Mouse (Mus musculus) kidney, adult 2 months (tissue): ENCODE data around the gene Sgpl1. TPM values are rescaled to one million over a fixed set of nuclear protein-coding genes. Genes with fewer than 3 reads are reported as not detected.

ENCODE experiments used
- DNase-seq: peaks from one replicate; pipeline ENCODE4 v3.0.0; 2021
- H3K27ac ChIP-seq: fragments of 200-500 bp; 2 replicates; pipeline ENCODE4 v1.5.1; 2012; ENCODE audit warnings: low read depth, low read length, control low read depth, inconsistent platforms; ENCODE audit not compliant: insufficient read depth
- H3K27me3 ChIP-seq: fragments of 200-500 bp; replicated peaks from 2 replicates; pipeline ENCODE4 v1.6.1; 2012; ENCODE audit warnings: mild to moderate bottlenecking, moderate library complexity, low read length, inconsistent platforms; ENCODE audit not compliant: control insufficient read depth, insufficient read depth
- H3K36me3 ChIP-seq: fragments of 200-500 bp; 2 replicates; pipeline ENCODE4 v1.6.1; 2012; ENCODE audit warnings: mild to moderate bottlenecking, moderate library complexity, low read length, inconsistent platforms; ENCODE audit not compliant: control insufficient read depth, insufficient read depth
- H3K4me1 ChIP-seq: fragments of 200-500 bp; 2 replicates; pipeline ENCODE4 v1.6.1; 2011; ENCODE audit warnings: low read length; ENCODE audit not compliant: control insufficient read depth, insufficient read depth
- H3K4me3 ChIP-seq: fragments of 200-500 bp; 2 replicates; pipeline ENCODE4 v1.5.1; 2011; ENCODE audit warnings: mild to moderate bottlenecking, low read depth, low read length, control low read depth; ENCODE audit not compliant: insufficient read depth
- CTCF ChIP-seq: fragments of 200-500 bp; conservative IDR thresholded peaks from 2 replicates; pipeline ENCODE4 v1.5.1; 2011; ENCODE audit warnings: low read depth, mild to moderate bottlenecking, control low read depth, low read length, moderate library complexity, mixed read lengths; ENCODE audit not compliant: insufficient read depth, insufficient read length
- POLR2A ChIP-seq: fragments of 200-500 bp; IDR thresholded peaks from one replicate; pipeline ENCODE4 v1.6.1; 2011; ENCODE audit warnings: low read depth, low read length, control low read depth
- WGBS: fragments of 180-500 bp; shearing (Covaris S2); methylation state at CpG from one replicate; pipeline ENCODE4 v1.1.7; 2018; 5-methylcytosine and 5-hydroxymethylcytosine counted together
- polyA plus RNA-seq: library from polyadenylated mRNA; depleted of rRNA; stranded (reverse); fragments of >200 nt; gene quantifications from 2 replicates; pipeline ENCODE4 v1.2.3, GENCODE M21; 2012

The Sgpl1 gene
- polyA plus RNA-seq, 1 experiment = 39.7 TPM

- Histone ChIP-seq H3K27me3 (no peaks in the 10 kb centered on the region), H3K4me1 (peaks cover 12% of the 10 kb centered on the region), H3K27ac (no peak overlapping the region), H3K36me3 (no peaks in the 10 kb centered on the region), H3K4me3 (no peak overlapping the region)
- no peak for TF ChIP-seq POLR2A
- no peak for TF ChIP-seq CTCF
- 68% methylated on average over 3 of the region's 3 CpGs for WGBS
- DNase-seq = no peak
These were observed 61.0 kb downstream of the Sgpl1 start for GRCm38 (mm10) chr10:61086502-61086901.

DNA sequence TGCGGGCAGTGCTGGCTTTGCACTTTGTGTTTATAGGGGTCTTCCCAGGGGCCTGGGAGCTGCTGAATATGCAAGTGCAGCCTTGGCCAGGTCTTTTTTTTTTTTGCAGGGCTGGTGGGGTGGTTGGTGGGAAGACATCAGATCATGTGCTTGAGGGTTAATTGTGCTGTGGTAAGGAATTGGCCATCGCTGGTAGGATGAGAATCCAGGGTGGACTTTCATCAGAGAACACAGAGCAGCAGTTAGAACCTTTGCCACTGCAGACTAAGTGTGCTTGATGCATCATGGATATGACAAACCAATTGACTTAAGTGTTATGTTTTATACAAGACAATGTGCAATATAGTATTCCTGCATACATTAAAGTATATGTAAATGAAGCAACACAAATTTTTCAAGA lies 62.1 kb downstream of the Sgpl1 start:
- no peak overlapping the region for H3K4me3 ChIP-seq
- WGBS = 71% methylated on average over 2 of the region's 2 CpGs
- TF ChIP-seq POLR2A (no peak), CTCF (no peak)
- no peaks in the 10 kb centered on the region for H3K27me3 ChIP-seq
- H3K27ac ChIP-seq = no peak overlapping the region
- peak; percentile 71 for DNase-seq
- H3K4me1 ChIP-seq = peaks cover 6% of the 10 kb centered on the region
- H3K36me3 ChIP-seq = no peaks in the 10 kb centered on the region

DNA sequence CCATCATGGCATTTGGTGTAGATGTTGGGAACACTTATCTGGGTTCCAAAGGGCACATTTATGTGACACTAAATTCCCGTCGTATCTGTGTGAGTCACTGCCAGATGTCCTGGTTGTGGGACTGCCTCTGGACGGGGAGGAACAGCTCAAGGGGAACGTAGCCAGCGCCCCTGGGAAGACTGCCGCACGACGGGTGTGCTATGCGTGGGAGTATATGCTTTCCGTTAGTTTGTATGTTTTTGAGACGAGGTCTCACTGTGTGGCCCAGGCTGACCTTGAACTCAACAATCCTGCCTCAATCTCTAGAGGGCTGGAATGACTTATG lies 66.6 kb downstream of the Sgpl1 start:
- no peak overlapping the region for H3K27ac ChIP-seq
- H3K36me3 ChIP-seq = no peaks in the 10 kb centered on the region
- no peak overlapping the region for H3K4me3 ChIP-seq
- TF ChIP-seq CTCF (no peak), POLR2A (no peak)
- H3K27me3 ChIP-seq = no peaks in the 10 kb centered on the region
- H3K4me1 ChIP-seq = no peaks in the 10 kb centered on the region
- DNase-seq = no peak
- WGBS = 65% methylated on average over 11 of the region's 11 CpGs

GRCm38 (mm10) chr10:61080227-61080930 lies 67.1 kb downstream of the Sgpl1 start:
- WGBS = 51% methylated on average over 14 of the region's 14 CpGs
- H3K4me1 ChIP-seq = no peaks in the 10 kb centered on the region
- DNase-seq = peak; percentile 76
- TF ChIP-seq CTCF (no peak), POLR2A (no peak)
- H3K27ac ChIP-seq = no peak overlapping the region
- H3K27me3 ChIP-seq = no peaks in the 10 kb centered on the region
- no peak overlapping the region for H3K4me3 ChIP-seq
- H3K36me3 ChIP-seq = no peaks in the 10 kb centered on the region

GRCm38 (mm10) chr10:61075607-61076006 lies 71.9 kb downstream of the Sgpl1 start:
- Histone ChIP-seq H3K27me3 (no peaks in the 10 kb centered on the region), H3K4me3 (no peak overlapping the region), H3K4me1 (no peaks in the 10 kb centered on the region), H3K36me3 (no peaks in the 10 kb centered on the region), H3K27ac (no peak overlapping the region)
- WGBS = 96% methylated on average over 3 of the region's 3 CpGs
- TF ChIP-seq POLR2A = no peak
- TF ChIP-seq CTCF = no peak
- DNase-seq = no peak

- TF ChIP-seq POLR2A (no peak), CTCF (no peak)
- peak; percentile 18 for DNase-seq
- Histone ChIP-seq H3K27me3 (no peaks in the 10 kb centered on the region), H3K36me3 (no peaks in the 10 kb centered on the region), H3K27ac (no peak overlapping the region), H3K4me3 (no peak overlapping the region), H3K4me1 (no peaks in the 10 kb centered on the region)
- WGBS = 5% methylated on average over 1 of the region's 1 CpGs
These were observed 72.9 kb downstream of the Sgpl1 start for GRCm38 (mm10) chr10:61074643-61075042.

GRCm38 (mm10) chr10:61072324-61072723 lies 75.2 kb downstream of the Sgpl1 start:
- H3K4me3 ChIP-seq = no peak overlapping the region
- no peaks in the 10 kb centered on the region for H3K36me3 ChIP-seq
- WGBS = 15% methylated on average over 16 of the region's 16 CpGs
- H3K27ac ChIP-seq = no peak overlapping the region
- peak; percentile 59 for DNase-seq
- no peaks in the 10 kb centered on the region for H3K4me1 ChIP-seq
- no peaks in the 10 kb centered on the region for H3K27me3 ChIP-seq
- peak; percentile 75 for TF ChIP-seq CTCF
- TF ChIP-seq POLR2A = no peak

DNA sequence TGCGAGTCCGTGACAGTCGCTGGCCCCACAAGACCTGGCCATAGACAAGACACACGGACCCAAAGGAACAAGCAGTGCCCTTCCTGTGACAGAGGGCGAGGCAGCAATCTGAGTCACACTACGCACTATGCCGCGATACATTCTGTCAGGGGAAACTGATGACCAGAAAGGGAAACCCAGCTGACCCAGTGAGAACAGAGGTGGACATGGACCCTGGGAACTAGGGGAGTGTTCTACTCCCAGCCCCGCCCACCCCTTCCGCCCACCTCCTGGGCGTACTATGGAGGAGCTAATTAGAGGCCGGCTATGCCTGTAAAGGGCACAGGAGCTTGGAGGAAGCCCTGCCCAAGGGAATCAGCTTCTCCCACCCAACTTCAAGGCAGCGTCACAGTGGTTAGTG lies 78.3 kb downstream of the Sgpl1 start:
- H3K4me1 ChIP-seq = no peaks in the 10 kb centered on the region
- no peak for DNase-seq
- 30% methylated on average over 13 of the region's 13 CpGs for WGBS
- no peaks in the 10 kb centered on the region for H3K36me3 ChIP-seq
- TF ChIP-seq CTCF (no peak), POLR2A (no peak)
- H3K27me3 ChIP-seq = no peaks in the 10 kb centered on the region
- H3K4me3 ChIP-seq = no peak overlapping the region
- H3K27ac ChIP-seq = no peak overlapping the region
